Comparison of ENCODE assay signal across 10 mouse cellular contexts in the genomic region with DNA sequence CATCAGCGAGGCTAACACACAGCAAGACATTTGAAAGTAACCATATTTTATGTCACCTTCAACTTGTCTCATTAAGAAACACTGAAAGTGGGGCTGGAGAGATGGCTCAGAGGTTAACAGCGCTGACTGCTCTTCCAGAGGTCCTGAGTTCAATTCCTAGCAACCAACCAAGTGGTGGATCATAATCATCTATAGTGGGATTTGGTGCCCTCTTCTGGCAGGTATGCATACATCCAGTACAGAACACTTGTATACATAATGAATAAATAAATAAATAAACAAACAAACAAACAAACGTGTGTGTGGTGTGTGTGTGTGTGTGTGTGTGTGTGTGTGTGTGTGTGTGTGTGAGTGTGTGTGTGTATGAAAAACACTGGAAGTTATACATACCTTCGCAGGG. TPM values are rescaled to one million over a fixed set of nuclear protein-coding genes. Genes with fewer than 3 reads are reported as not detected.
DNase-seq lines count a peak whose midpoint lies in the region; ATAC-seq and TF ChIP-seq lines count a peak whose summit lies in the region.
"Had no signal": no experiment of that assay in that cellular context is flagged by ENCODE, and none has a peak within 500 bp of the region (broad histone marks: within the 10 kb centered on the region; RNA-seq: fewer than 3 reads in every experiment).

No protein-coding gene starts in this region.

- peaks cover 44% of the 10 kb centered on the region for H3K36me3 ChIP-seq in hindbrain, embryonic 12.5 days

- ATAC-seq in hindbrain, embryonic 12.5 days (ENCODE audit: low FRiP score): no peak

- no peaks in the 10 kb centered on the region for H3K9me3 ChIP-seq in hindbrain, embryonic 12.5 days (replicated peaks)
- H3K9me3 ChIP-seq: limb, embryonic 10.5 days had no signal

- H3K4me2 ChIP-seq in hindbrain, embryonic 12.5 days (replicated peaks): no peak overlapping the region

- no peak overlapping the region for H3K4me3 ChIP-seq in left cerebral cortex, adult 2 months
- H3K4me3 ChIP-seq in hindbrain, embryonic 12.5 days: no peak overlapping the region
- H3K4me3 ChIP-seq: limb, embryonic 10.5 days; megakaryocyte, embryonic 14.5 days had no signal

- WGBS in hindbrain, embryonic 12.5 days: 91% methylated on average over 4 of the region's 4 CpGs

- no peaks in the 10 kb centered on the region for H3K27me3 ChIP-seq in hindbrain, embryonic 12.5 days
- H3K27me3 ChIP-seq: megakaryocyte, embryonic 14.5 days had no signal

- H3K27ac ChIP-seq in left cerebral cortex, adult 2 months: no peak overlapping the region
- H3K27ac ChIP-seq in hindbrain, embryonic 12.5 days: no peak overlapping the region
- H3K27ac ChIP-seq: limb, embryonic 10.5 days had no signal

- no peak overlapping the region for H3K9ac ChIP-seq in hindbrain, embryonic 12.5 days

- H3K4me1 ChIP-seq in hindbrain, embryonic 12.5 days: no peaks in the 10 kb centered on the region
- H3K4me1 ChIP-seq: limb, embryonic 10.5 days had no signal

- intact Hi-C loops in left cerebral cortex, adult 2 months (cut with DNase I): no loop called here
- intact Hi-C loops in left cerebral cortex, postnatal 4 days (cut with DNase I): no loop called here
- intact Hi-C loops in gastrocnemius, postnatal 14 days (cut with DNase I; ENCODE audit: low total_unique reads): no loop called here

- peak; percentile 17 for TF ChIP-seq CTCF in left cerebral cortex, adult 2 months (IDR thresholded peaks at IDR 0.05)

- DNase-seq in left cerebral cortex, adult 2 months (ENCODE audit: extremely low spot score in 1 of 2, low spot score in 2 of 2): no peak
- DNase-seq in left cerebral cortex, postnatal 4 days: no peak
- DNase-seq in CD4-positive, CD25-positive, alpha-beta regulatory T cell, adult 2 months (ENCODE audit: low read depth, low spot score): peak; percentile 54
- peak; percentile 8 for DNase-seq in MEL-GATA-1-ER (ENCODE audit: extremely low read depth, low read depth)
- DNase-seq in induced T-regulatory cell, adult 2 months (ENCODE audit: low read depth): peak; percentile 56
- DNase-seq in gastrocnemius, postnatal 14 days: no peak
- DNase-seq: adrenal gland, adult 8-10 months had no signal

RNA-seq across cellular contexts. Expression of a gene that starts 39.6 kb away (rescaled TPM):
- 100 to 1,000 TPM in 1 of 2 experiments, 10 to 100 TPM in 1; 96.8 to 113 TPM for total RNA-seq in left cerebral cortex, adult 2 months (2021)
- 100 to 1,000 TPM; 115 to 124 TPM for total RNA-seq in left cerebral cortex, postnatal 4 days (2021)
- polyA plus RNA-seq in hindbrain, embryonic 12.5 days (2016; fragmentation: Nextera tagmentation; extraction: Ambion mirVana): 139 and 158 TPM in 2 replicates
- 10 to 100 TPM; 62.6 to 63.6 TPM for total RNA-seq in gastrocnemius, postnatal 14 days (2021)

Comparison
In these comparisons a context has a peak if more than half of its experiments do, and no peak if none do; other contexts are left out.
1. DNase-seq: peak in CD4-positive, CD25-positive, alpha-beta regulatory T cell, adult 2 months (single experiment), MEL-GATA-1-ER (single experiment) and induced T-regulatory cell, adult 2 months (single experiment); none in left cerebral cortex, adult 2 months (0 of 2), left cerebral cortex, postnatal 4 days (single experiment) and gastrocnemius, postnatal 14 days (single experiment).